Mouse (Mus musculus) mouse trophoblast stem cell (cell line): ENCODE measurements around the gene Arf3.
"Not testable (repeated sequence)": the region's sequence is repeated elsewhere in the genome, so short reads cannot be mapped to it uniquely, and the experiment has no call there.

Source experiments
- in situ Hi-C, 2 experiments: fragments of 300-500 bp; cut with MseI, MboI; formaldehyde crosslinking; loops; 2 replicates in 1 of 2; 3 replicates in 1 of 2; pipeline ENCODE4 v1.15.1; 2025

Gene Arf3

GRCm38 (mm10) chr15:98753021-98753423 is 10.0 kb downstream of the Arf3 start:
- in situ Hi-C loops = no loop called here

GRCm38 (mm10) chr15:98749093-98749492 is 13.9 kb downstream of the Arf3 start:
- in situ Hi-C loops = no loop called here

- in situ Hi-C loops = no loop called here
Observed at GRCm38 (mm10) chr15:98747296-98747695, 15.7 kb downstream of the Arf3 start.

- in situ Hi-C loops = no loop called here
Observed at GRCm38 (mm10) chr15:98746344-98746965, 16.6 kb downstream of the Arf3 start.

GRCm38 (mm10) chr15:98743863-98744262 is 19.2 kb downstream of the Arf3 start:
- in situ Hi-C loops = not testable (repeated sequence)

GRCm38 (mm10) chr15:98742766-98743428 is 20.1 kb downstream of the Arf3 start:
- in situ Hi-C loops = no loop called here

GRCm38 (mm10) chr15:98740219-98740618 is 22.8 kb downstream of the Arf3 start:
- in situ Hi-C loops = no loop called here

- in situ Hi-C loops = no loop called here
Observed at GRCm38 (mm10) chr15:98738796-98739195, 24.2 kb downstream of the Arf3 start.

- in situ Hi-C loops = no loop called here
Observed at GRCm38 (mm10) chr15:98737881-98738280, 25.1 kb downstream of the Arf3 start.

- in situ Hi-C loops = no loop called here
Observed at GRCm38 (mm10) chr15:98736521-98736920, 26.5 kb downstream of the Arf3 start.

GRCm38 (mm10) chr15:98733976-98734566 is 28.9 kb downstream of the Arf3 start:
- in situ Hi-C loops = no loop called here

GRCm38 (mm10) chr15:98733370-98733769 is 29.6 kb downstream of the Arf3 start:
- in situ Hi-C loops = no loop called here

GRCm38 (mm10) chr15:98732006-98732531 is 30.9 kb downstream of the Arf3 start:
- in situ Hi-C loops = no loop called here

GRCm38 (mm10) chr15:98730790-98731189 is 32.2 kb downstream of the Arf3 start:
- in situ Hi-C loops = no loop called here

- in situ Hi-C loops = no loop called here
Observed at GRCm38 (mm10) chr15:98729791-98730545, 33.0 kb downstream of the Arf3 start.

GRCm38 (mm10) chr15:98728366-98728765 is 34.6 kb downstream of the Arf3 start:
- in situ Hi-C loops = no loop called here

GRCm38 (mm10) chr15:98727443-98728321 is 35.3 kb downstream of the Arf3 start, which contains the start of gene Fkbp11:
TSS of gene Fkbp11 (minus strand) at chr15:98728198.
- in situ Hi-C loops = no loop called here

- in situ Hi-C loops = no loop called here
Observed at GRCm38 (mm10) chr15:98726746-98727145, 36.3 kb downstream of the Arf3 start.

- in situ Hi-C loops = no loop called here
Observed at GRCm38 (mm10) chr15:98726079-98726478, 36.9 kb downstream of the Arf3 start.

- in situ Hi-C loops = no loop called here
Observed at GRCm38 (mm10) chr15:98724441-98724840, 38.6 kb downstream of the Arf3 start.

GRCm38 (mm10) chr15:98722854-98723253 is 40.2 kb downstream of the Arf3 start:
- in situ Hi-C loops = no loop called here
